Mouse (Mus musculus) C2C12 (cell line): ENCODE data around the gene Atp1a1.

Source experiments
- CEBPB ChIP-seq: IDR thresholded peaks from one replicate; pipeline ENCODE4 v1.6.1; 2011; ENCODE audit warnings: low read depth, mild to moderate bottlenecking, control low read depth, moderate library complexity
- CTCF ChIP-seq: IDR thresholded peaks from one replicate; pipeline ENCODE4 v1.5.1; 2011; ENCODE audit not compliant: control insufficient read depth, insufficient read depth, insufficient read length
- MAX ChIP-seq: IDR thresholded peaks from one replicate; pipeline ENCODE4 v1.6.1; 2011; ENCODE audit warnings: mild to moderate bottlenecking, control low read depth
- USF1 ChIP-seq: IDR thresholded peaks from one replicate; pipeline ENCODE4 v1.6.1; 2011; ENCODE audit warnings: low read depth, mild to moderate bottlenecking, control low read depth, moderate library complexity

DNA sequence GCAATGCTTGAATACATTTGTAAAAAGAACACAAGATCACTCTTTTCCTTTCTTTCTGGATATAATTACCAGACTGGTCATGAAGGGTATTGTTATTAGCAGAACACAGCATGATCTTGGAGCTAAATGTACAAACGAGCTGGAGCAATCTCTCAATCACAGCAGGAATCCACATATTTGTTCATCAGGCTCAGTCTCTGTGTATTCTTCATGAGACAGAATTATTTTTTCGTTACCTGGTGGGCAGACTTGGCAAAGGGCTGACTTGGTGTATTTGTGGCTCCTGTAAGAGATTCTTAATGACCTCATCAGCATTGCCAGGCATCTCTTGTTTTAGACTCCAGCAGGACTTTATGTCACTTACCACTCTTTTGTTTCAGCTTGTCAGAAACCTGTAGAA lies 31.6 kb upstream of the Atp1a1 start:
- TF ChIP-seq CTCF: no peak
- no peak for TF ChIP-seq USF1
- TF ChIP-seq MAX: no peak
- TF ChIP-seq CEBPB: no peak
